Mouse (Mus musculus) megakaryocyte, embryonic 14.5 days (primary cell): ENCODE data around the gene Anapc11.

ENCODE experiments used
- FLI1 ChIP-seq: IDR thresholded peaks from 2 replicates; pipeline ENCODE4 v1.6.1; 2012; ENCODE audit warnings: low read length, inconsistent platforms, mixed read lengths
- GATA1 ChIP-seq: IDR thresholded peaks from 3 replicates; pipeline ENCODE4 v1.6.1; 2012; ENCODE audit warnings: mixed read lengths, low read length, inconsistent platforms, borderline replicate concordance

GRCm38 (mm10) chr11:120630881-120631725 is 32.9 kb downstream of the Anapc11 start:
- TF ChIP-seq GATA1 (no peak), FLI1 (no peak)
